Mouse (Mus musculus): Measurements from ENCODE around the gene P2ry14. TPM values are rescaled to one million over a fixed set of nuclear protein-coding genes. Genes with fewer than 3 reads are reported as not detected.
A peak's percentile ranks its signal among the peaks of the same experiment; 100 is the strongest.

Gene P2ry14
- polyA plus RNA-seq, 1 experiment from 2014 or later = 10.4 TPM

DNA sequence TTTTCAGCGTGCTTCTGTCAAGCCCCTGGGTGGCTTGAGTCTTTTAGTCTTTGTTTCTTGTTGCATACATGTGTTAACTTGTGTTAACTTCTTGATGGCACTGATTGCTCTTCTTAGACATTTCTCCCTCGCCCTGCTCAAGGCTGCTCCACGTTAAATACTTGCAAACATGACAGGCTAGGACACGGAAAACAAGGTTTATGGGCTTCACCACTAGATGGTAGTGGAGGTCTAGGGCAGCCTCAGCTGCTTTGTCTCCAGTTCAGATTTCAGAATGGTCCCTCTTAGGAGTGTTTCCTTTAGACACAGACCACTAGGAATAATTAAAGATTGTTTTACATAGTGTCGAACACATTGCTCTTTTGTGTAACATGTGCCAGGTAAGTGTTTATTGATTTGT lies 21.8 kb upstream of the P2ry14 start:
- peak; percentile 48; the same call in 1 of the 2 replicates for ATAC-seq
- no peak overlapping the region for H3K27ac ChIP-seq (ENCODE audit: low read length)
- no peak overlapping the region for H3K4me2 ChIP-seq (ENCODE audit: low read depth, low read length)
- H3K27me3 ChIP-seq (replicated peaks; ENCODE audit: control insufficient read depth, insufficient read depth, low read length) = no peaks in the 10 kb centered on the region
- 21% methylated on average over 5 of the region's 5 CpGs for WGBS
- H3K9me3 ChIP-seq (ENCODE audit: control insufficient read depth, low read length) = no peaks in the 10 kb centered on the region
- 0 out of 2 replicates have a peak, but pooled peaks cover under 1% of the 10 kb centered on the region for H3K4me1 ChIP-seq (ENCODE audit: control insufficient read depth, insufficient read depth, low read length)
- no peak overlapping the region for H3K9ac ChIP-seq (ENCODE audit: low read depth, low read length)
- H3K36me3 ChIP-seq (ENCODE audit: control insufficient read depth, insufficient read depth, low read length) = no peaks in the 10 kb centered on the region
- no peak overlapping the region for H3K4me3 ChIP-seq (ENCODE audit: low read length)

DNA sequence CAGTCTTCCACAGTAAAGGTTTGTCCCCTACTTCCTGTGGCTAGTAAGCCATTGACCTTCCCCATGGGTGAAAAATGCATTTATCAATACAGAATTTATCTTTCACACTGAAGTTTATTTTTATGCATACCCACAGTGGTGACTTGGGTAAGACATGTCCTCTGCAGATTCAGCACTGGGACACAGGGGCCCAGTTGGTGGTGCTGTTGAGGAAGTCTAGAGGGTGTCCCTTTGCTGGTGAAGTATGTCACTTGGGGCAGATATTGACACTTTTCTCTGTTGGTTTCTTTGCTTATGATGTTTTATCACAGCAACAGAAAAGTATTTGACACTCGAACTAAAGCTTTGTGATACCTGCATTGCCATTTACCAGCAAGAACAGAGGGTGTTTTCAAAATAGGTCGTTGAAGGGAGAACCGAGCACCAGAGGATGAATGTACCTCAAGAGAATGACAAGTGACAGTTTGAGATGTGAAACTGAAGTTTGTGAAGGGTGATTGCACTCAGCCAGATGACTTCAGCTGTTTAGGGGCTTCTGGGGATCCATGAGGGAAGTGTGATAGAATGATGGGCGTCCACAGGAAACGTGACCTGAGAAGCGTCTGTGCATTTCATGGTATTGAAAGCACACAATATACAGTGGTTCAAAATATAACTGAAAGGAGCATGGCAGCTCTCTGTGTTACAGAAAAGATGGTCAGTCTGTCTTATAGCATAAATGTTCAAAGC lies 21.2 kb upstream of the P2ry14 start:
- Histone ChIP-seq H3K27me3 (replicated peaks; ENCODE audit: control insufficient read depth, insufficient read depth, low read length) (no peaks in the 10 kb centered on the region), H3K4me3 (ENCODE audit: low read length) (no peak overlapping the region), H3K9ac (ENCODE audit: low read depth, low read length) (no peak overlapping the region), H3K4me1 (ENCODE audit: control insufficient read depth, insufficient read depth, low read length) (peaks cover 5% of the 10 kb centered on the region; the same call in 1 of the 2 replicates), H3K27ac (ENCODE audit: low read length) (no peak overlapping the region), H3K9me3 (ENCODE audit: control insufficient read depth, low read length) (no peaks in the 10 kb centered on the region), H3K4me2 (ENCODE audit: low read depth, low read length) (no peak overlapping the region), H3K36me3 (ENCODE audit: control insufficient read depth, insufficient read depth, low read length) (no peaks in the 10 kb centered on the region)
- ATAC-seq = peak; percentile 23; the same call in 1 of the 2 replicates
- 72% methylated on average over 6 of the region's 6 CpGs for WGBS

DNA sequence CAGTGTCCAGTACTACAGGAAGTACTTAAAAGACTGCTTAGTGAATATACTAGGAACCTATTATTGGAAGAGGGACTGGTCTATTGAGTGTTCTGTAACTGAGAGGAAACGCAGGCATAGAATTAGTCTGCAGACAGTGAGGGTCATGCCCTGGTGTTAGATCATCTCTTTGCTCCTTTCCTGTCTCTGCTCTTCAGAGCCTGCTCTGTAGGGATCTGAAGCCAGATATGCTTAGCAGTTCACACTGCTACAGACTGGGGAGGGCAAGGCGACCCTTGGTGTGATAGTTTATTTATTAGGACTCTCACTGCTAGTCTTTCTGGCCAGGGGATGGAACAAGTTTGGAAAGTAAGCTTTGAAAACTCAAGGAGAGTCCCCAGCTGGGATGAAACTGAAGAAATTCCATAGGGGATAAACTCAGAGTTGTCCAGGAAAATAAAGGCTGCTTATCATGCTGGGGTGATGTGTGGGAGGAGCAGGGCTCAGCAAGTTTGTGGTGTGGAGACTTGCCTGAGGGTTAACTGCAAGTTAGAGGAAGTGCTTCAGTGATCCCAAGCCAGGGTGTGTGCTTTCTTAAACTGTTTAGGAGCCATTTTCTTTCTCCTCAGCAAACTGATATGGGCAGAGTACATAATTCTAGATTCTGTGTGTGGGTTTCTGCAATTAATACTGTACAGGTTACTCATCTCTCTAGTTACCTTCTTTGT lies 16.7 kb upstream of the P2ry14 start:
- H3K27me3 ChIP-seq (replicated peaks; ENCODE audit: control insufficient read depth, insufficient read depth, low read length) = no peaks in the 10 kb centered on the region
- H3K4me3 ChIP-seq (ENCODE audit: low read length) = no peak overlapping the region
- peaks cover 5% of the 10 kb centered on the region; the same call in 1 of the 2 replicates for H3K4me1 ChIP-seq (ENCODE audit: control insufficient read depth, insufficient read depth, low read length)
- no peaks in the 10 kb centered on the region for H3K36me3 ChIP-seq (ENCODE audit: control insufficient read depth, insufficient read depth, low read length)
- no peak overlapping the region for H3K9ac ChIP-seq (ENCODE audit: low read depth, low read length)
- H3K4me2 ChIP-seq (ENCODE audit: low read depth, low read length) = no peak overlapping the region
- WGBS = 47% methylated on average over 2 of the region's 2 CpGs
- H3K9me3 ChIP-seq (ENCODE audit: control insufficient read depth, low read length) = no peaks in the 10 kb centered on the region
- peak; percentile 44 for ATAC-seq
- no peak overlapping the region for H3K27ac ChIP-seq (ENCODE audit: low read length)

DNA sequence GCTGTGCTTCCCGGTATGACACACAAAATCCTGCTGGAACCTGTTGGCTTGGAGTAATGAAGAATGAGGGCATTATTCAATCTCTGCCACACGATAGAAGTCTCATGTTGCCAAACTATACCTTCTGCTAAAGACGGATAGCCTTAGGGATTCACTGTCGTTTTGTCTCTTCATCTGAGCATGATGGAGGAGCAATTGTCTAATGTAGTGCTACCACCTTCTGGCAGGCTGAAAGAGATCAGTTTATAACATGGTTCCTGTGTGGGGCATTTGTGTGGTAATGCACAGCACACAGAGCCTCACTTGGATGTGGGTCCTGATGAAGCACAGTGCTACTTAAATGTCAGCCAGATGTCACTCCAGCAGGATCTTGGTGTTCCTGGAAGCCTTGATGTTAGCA lies 15.8 kb upstream of the P2ry14 start:
- H3K27me3 ChIP-seq (replicated peaks; ENCODE audit: control insufficient read depth, insufficient read depth, low read length) = no peaks in the 10 kb centered on the region
- no peak overlapping the region for H3K9ac ChIP-seq (ENCODE audit: low read depth, low read length)
- H3K4me1 ChIP-seq (ENCODE audit: control insufficient read depth, insufficient read depth, low read length) = peaks cover 5% of the 10 kb centered on the region; the same call in 1 of the 2 replicates
- H3K4me2 ChIP-seq (ENCODE audit: low read depth, low read length) = no peak overlapping the region
- no peak for ATAC-seq
- H3K4me3 ChIP-seq (ENCODE audit: low read length) = no peak overlapping the region
- no peaks in the 10 kb centered on the region for H3K36me3 ChIP-seq (ENCODE audit: control insufficient read depth, insufficient read depth, low read length)
- no peak overlapping the region for H3K27ac ChIP-seq (ENCODE audit: low read length)
- no peaks in the 10 kb centered on the region for H3K9me3 ChIP-seq (ENCODE audit: control insufficient read depth, low read length)
- 80% methylated on average over 4 of the region's 4 CpGs for WGBS

DNA sequence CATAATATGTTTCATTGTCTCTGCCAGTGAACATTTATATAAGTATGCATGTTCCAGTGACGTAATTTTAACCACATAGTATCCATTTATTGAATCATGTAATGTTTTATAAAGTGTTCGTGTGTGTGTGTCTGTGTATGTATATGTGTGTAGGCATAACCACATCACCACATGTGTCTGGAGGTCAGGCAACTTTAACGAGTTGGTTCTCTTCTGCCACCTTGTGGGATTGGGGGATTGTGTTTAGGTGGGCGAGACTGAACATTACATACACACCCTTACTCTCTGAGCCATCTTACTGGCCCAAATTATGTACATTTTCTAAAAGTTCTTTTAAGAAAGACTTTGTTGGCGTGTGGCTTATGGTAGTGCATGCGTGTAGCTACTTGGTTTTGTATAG lies 15.1 kb upstream of the P2ry14 start:
- ATAC-seq = no peak
- Histone ChIP-seq H3K27me3 (replicated peaks; ENCODE audit: control insufficient read depth, insufficient read depth, low read length) (no peaks in the 10 kb centered on the region), H3K4me2 (ENCODE audit: low read depth, low read length) (no peak overlapping the region), H3K36me3 (ENCODE audit: control insufficient read depth, insufficient read depth, low read length) (no peaks in the 10 kb centered on the region), H3K9me3 (ENCODE audit: control insufficient read depth, low read length) (no peaks in the 10 kb centered on the region), H3K27ac (ENCODE audit: low read length) (no peak overlapping the region), H3K4me3 (ENCODE audit: low read length) (no peak overlapping the region), H3K4me1 (ENCODE audit: control insufficient read depth, insufficient read depth, low read length) (peaks cover 5% of the 10 kb centered on the region; the same call in 1 of the 2 replicates), H3K9ac (ENCODE audit: low read depth, low read length) (no peak overlapping the region)
- WGBS = 88% methylated on average over 6 of the region's 6 CpGs

DNA sequence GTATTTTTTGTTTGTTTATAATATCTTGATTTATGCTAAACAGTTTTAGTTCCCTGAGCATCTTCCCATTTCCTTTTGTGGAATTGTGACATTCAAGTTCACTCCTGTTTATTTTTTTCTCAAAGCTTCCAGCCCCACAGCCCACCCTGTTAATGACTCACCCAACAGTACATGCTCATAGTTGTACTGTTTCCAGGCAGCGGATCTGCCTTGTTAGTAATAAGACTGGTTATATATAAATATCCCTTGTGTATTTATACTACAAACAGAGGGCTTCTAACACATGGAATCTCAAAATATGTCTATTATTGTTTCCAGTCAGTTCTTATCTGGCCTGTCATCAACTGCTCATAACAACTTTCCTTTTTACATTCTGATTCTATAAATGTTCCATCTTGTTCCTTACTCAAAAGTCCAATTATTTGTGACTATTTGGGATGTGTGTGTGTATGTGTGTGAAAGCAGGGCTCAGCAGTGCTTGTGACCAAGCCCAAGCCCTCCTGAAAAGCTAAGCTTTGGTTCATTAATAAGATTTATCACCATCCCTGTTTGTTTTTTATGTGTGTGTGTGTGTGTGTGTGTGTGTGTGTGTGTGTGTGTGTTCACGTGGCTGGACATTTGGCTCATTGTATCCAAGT lies 14.1 kb upstream of the P2ry14 start:
- peak; percentile 81 for ATAC-seq

DNA sequence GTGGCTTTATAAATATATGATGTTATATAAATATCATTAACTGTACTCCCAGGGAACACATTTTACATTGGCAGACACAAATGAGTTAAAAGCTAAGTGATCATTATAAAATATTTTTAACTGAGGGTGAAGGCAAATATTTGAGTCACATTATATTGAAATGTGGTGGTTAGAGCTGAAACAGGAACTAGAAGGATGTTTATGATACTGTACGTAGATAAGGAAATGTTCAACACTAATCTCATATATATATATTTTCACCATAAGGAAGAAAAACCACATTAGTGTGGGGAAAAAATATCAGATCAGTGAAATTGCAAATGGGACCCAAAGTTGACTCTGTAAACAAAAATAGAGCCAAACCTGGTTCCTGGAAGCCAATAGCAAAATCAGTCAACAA lies 7.0 kb upstream of the P2ry14 start:
- no peak for ATAC-seq
- no peak overlapping the region for H3K27ac ChIP-seq (ENCODE audit: low read length)
- no peaks in the 10 kb centered on the region for H3K36me3 ChIP-seq (ENCODE audit: control insufficient read depth, insufficient read depth, low read length)
- H3K9me3 ChIP-seq (ENCODE audit: control insufficient read depth, low read length) = no peaks in the 10 kb centered on the region
- no peak overlapping the region for H3K4me2 ChIP-seq (ENCODE audit: low read depth, low read length)
- H3K27me3 ChIP-seq (replicated peaks; ENCODE audit: control insufficient read depth, insufficient read depth, low read length) = no peaks in the 10 kb centered on the region
- no peak overlapping the region for H3K9ac ChIP-seq (ENCODE audit: low read depth, low read length)
- no peaks in the 10 kb centered on the region for H3K4me1 ChIP-seq (ENCODE audit: control insufficient read depth, insufficient read depth, low read length)
- no peak overlapping the region for H3K4me3 ChIP-seq (ENCODE audit: low read length)
- 57% methylated on average over 1 of the region's 1 CpGs for WGBS

More for the DNA sequence above, 14.1 kb upstream of the P2ry14 start:
- no peak overlapping the region for H3K9ac ChIP-seq (ENCODE audit: low read depth, low read length)
- 53% methylated on average over 2 of the region's 2 CpGs for WGBS
- no peaks in the 10 kb centered on the region for H3K27me3 ChIP-seq (replicated peaks; ENCODE audit: control insufficient read depth, insufficient read depth, low read length)
- H3K4me3 ChIP-seq (ENCODE audit: low read length) = no peak overlapping the region
- no peaks in the 10 kb centered on the region for H3K36me3 ChIP-seq (ENCODE audit: control insufficient read depth, insufficient read depth, low read length)
- H3K4me1 ChIP-seq (ENCODE audit: control insufficient read depth, insufficient read depth, low read length) = peaks cover 5% of the 10 kb centered on the region; the same call in 1 of the 2 replicates
- no peak overlapping the region for H3K4me2 ChIP-seq (ENCODE audit: low read depth, low read length)
- peak overlapping the region; percentile 63 for H3K27ac ChIP-seq (ENCODE audit: low read length)
- no peaks in the 10 kb centered on the region for H3K9me3 ChIP-seq (ENCODE audit: control insufficient read depth, low read length)

DNA sequence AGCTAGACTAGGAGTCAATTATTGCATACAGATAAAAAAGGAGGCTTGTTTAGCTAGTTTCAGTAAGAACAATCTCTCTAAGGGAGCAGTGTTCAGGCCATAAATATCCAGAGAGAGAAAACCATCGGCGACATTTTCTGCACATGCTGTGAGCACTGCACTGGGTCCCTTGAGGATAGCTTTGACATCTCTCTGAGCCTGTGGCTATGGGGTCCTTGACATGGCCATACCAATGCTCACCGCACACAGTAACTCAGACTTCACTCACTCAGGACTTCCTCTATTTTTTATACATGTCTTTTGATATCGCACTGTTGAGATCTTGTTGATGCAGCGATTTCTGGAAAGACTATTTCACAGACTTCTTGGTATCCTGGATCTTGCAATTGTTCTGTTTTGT lies 3.6 kb upstream of the P2ry14 start:
- WGBS = 85% methylated on average over 5 of the region's 5 CpGs

DNA sequence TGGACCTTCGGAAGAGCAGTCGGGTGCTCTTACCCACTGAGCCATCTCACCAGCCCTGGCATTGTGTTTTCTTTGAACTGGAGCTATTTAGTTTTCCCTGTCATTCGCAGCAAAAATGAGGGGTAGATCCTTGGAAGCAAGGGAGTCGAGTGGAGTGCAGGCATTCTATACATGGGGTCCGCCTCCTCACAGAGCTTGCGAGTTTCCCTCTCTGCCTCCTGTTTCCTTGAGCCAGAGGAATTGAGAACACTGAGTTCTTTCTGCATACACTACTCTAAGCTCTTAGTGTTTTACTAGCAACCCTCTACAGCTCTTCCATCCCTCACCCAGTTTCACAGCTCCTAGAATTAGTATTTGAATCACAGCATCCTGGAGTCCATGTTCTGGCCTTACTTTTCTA lies 2.0 kb upstream of the P2ry14 start:
- Histone ChIP-seq H3K27me3 (replicated peaks; ENCODE audit: control insufficient read depth, insufficient read depth, low read length) (no peaks in the 10 kb centered on the region), H3K4me1 (ENCODE audit: control insufficient read depth, insufficient read depth, low read length) (0 out of 2 replicates have a peak, but pooled peaks cover 2% of the 10 kb centered on the region), H3K27ac (ENCODE audit: low read length) (no peak overlapping the region), H3K4me2 (ENCODE audit: low read depth, low read length) (no peak overlapping the region), H3K9me3 (ENCODE audit: control insufficient read depth, low read length) (no peaks in the 10 kb centered on the region), H3K36me3 (ENCODE audit: control insufficient read depth, insufficient read depth, low read length) (no peaks in the 10 kb centered on the region), H3K9ac (ENCODE audit: low read depth, low read length) (no peak overlapping the region), H3K4me3 (ENCODE audit: low read length) (no peak overlapping the region)
- no peak for ATAC-seq
- 91% methylated on average over 6 of the region's 6 CpGs for WGBS

More for the DNA sequence above, 3.6 kb upstream of the P2ry14 start:
- no peak for ATAC-seq
- H3K4me2 ChIP-seq (ENCODE audit: low read depth, low read length) = no peak overlapping the region
- no peak overlapping the region for H3K9ac ChIP-seq (ENCODE audit: low read depth, low read length)
- 0 out of 2 replicates have a peak, but pooled peaks cover under 1% of the 10 kb centered on the region for H3K4me1 ChIP-seq (ENCODE audit: control insufficient read depth, insufficient read depth, low read length)
- H3K9me3 ChIP-seq (ENCODE audit: control insufficient read depth, low read length) = no peaks in the 10 kb centered on the region
- no peak overlapping the region for H3K27ac ChIP-seq (ENCODE audit: low read length)
- H3K36me3 ChIP-seq (ENCODE audit: control insufficient read depth, insufficient read depth, low read length) = no peaks in the 10 kb centered on the region
- no peaks in the 10 kb centered on the region for H3K27me3 ChIP-seq (replicated peaks; ENCODE audit: control insufficient read depth, insufficient read depth, low read length)
- H3K4me3 ChIP-seq (ENCODE audit: low read length) = no peak overlapping the region
